Mouse (Mus musculus) spleen, adult 2 months (tissue): ENCODE data around the gene Kirrel3.

Source experiments
- CTCF ChIP-seq: fragments of 200-500 bp; IDR thresholded peaks from 2 replicates; pipeline ENCODE4 v1.5.1; 2011; ENCODE audit warnings: mild to moderate bottlenecking, inconsistent platforms; ENCODE audit not compliant: insufficient read depth, insufficient read length, insufficient replicate concordance; ENCODE audit errors: extremely low read depth
- POLR2A ChIP-seq: fragments of 200-500 bp; IDR thresholded peaks from 2 replicates; pipeline ENCODE4 v1.6.1; 2011; ENCODE audit warnings: low read depth, low read length, inconsistent platforms

DNA sequence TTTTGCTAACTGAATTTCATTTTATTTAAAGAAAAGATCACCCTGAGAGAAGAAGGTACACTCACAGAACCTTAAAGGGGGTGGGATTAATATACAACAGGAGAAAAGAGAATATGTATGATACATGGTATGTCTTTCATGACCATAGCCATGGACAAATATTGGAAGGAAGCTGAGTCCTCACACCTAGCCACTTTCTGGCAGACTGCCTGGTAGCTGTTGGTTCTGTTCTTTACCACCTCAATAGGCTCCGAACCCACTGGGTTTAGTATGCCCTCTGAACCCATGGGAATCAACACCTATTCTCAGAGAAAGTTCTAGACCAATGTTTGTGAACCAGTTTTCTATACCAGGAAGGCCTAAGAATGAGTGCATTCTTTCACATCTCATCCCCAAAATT lies 96.8 kb downstream of the Kirrel3 start:
- no peak for TF ChIP-seq CTCF
- TF ChIP-seq POLR2A: no peak
